Mouse (Mus musculus) forebrain, embryonic 10.5 days (tissue): ENCODE data around the gene Ckap4. TPM values are rescaled to one million over a fixed set of nuclear protein-coding genes. Genes with fewer than 3 reads are reported as not detected.

ENCODE experiments used
- DNase-seq: peaks from one replicate; pipeline ENCODE4 v3.0.0-alpha.2; 2017; ENCODE audit warnings: low spot score; ENCODE audit errors: extremely low spot score
- H3K27ac ChIP-seq: fragments of 300-500 bp; sonication (generic); 2 replicates; pipeline ENCODE4 v1.5.1; 2016; ENCODE audit warnings: mild to moderate bottlenecking
- H3K27me3 ChIP-seq: fragments of 300-500 bp; sonication (generic); 2 replicates; pipeline ENCODE4 v1.6.1; 2016; ENCODE audit warnings: mild to moderate bottlenecking; ENCODE audit not compliant: poor library complexity, severe bottlenecking
- H3K36me3 ChIP-seq: fragments of 300-500 bp; sonication (generic); replicated peaks from 2 replicates; pipeline ENCODE4 v1.6.1; 2016; ENCODE audit warnings: mild to moderate bottlenecking, moderate library complexity
- H3K4me1 ChIP-seq: fragments of 300-500 bp; sonication (generic); 2 replicates; pipeline ENCODE4 v1.6.1; 2016
- H3K4me3 ChIP-seq: fragments of 300-500 bp; sonication (generic); 2 replicates; pipeline ENCODE4 v1.5.1; 2016; ENCODE audit warnings: mild to moderate bottlenecking, moderate library complexity
- H3K9me3 ChIP-seq: fragments of 300-500 bp; sonication (generic); 2 replicates; pipeline ENCODE4 v1.6.1; 2016; ENCODE audit warnings: mild to moderate bottlenecking, moderate library complexity
- WGBS: fragments of 180-500 bp; shearing (Covaris S2); methylation state at CpG from one replicate; pipeline ENCODE4 v1.1.7; 2016; 5-methylcytosine and 5-hydroxymethylcytosine counted together
- polyA plus RNA-seq: library from polyadenylated mRNA; unstranded; fragments of >200 nt; fragmentation: Nextera tagmentation; extraction: Ambion mirVana; gene quantifications from 2 replicates; pipeline ENCODE4 v1.2.1, GENCODE M21; 2016

Ckap4 gene
- 50.5 and 50.7 TPM in 2 replicates for polyA plus RNA-seq

- Histone ChIP-seq H3K9me3 (no peaks in the 10 kb centered on the region), H3K4me1 (peaks cover 51% of the 10 kb centered on the region), H3K36me3 (peaks cover 32% of the 10 kb centered on the region), H3K4me3 (peak within 1 kb of the TSS; percentile 93), H3K27ac (peak within 1 kb of the TSS; percentile 98), H3K27me3 (no peaks in the 10 kb centered on the region)
- WGBS = under 1% methylated on average over 62 of the region's 64 CpGs
- DNase-seq = peak; percentile 70
Measured at GRCm38 (mm10) chr10:84533912-84534671, at the start of gene Ckap4. TSS of gene Ckap4 (minus strand) at chr10:84534062.

GRCm38 (mm10) chr10:84582236-84582635 lies 48.4 kb upstream of the Ckap4 start:
- H3K27ac ChIP-seq = no peak overlapping the region
- no peak for DNase-seq
- H3K4me1 ChIP-seq = peaks cover 8% of the 10 kb centered on the region
- peaks cover 16% of the 10 kb centered on the region for H3K27me3 ChIP-seq
- WGBS = 88% methylated on average over 7 of the region's 7 CpGs
- H3K4me3 ChIP-seq = no peak overlapping the region
- H3K36me3 ChIP-seq = no peaks in the 10 kb centered on the region
- H3K9me3 ChIP-seq = no peaks in the 10 kb centered on the region

GRCm38 (mm10) chr10:84581191-84581590 lies 47.3 kb upstream of the Ckap4 start:
- Histone ChIP-seq H3K9me3 (no peaks in the 10 kb centered on the region), H3K4me1 (peaks cover 13% of the 10 kb centered on the region), H3K27ac (no peak overlapping the region), H3K4me3 (no peak overlapping the region), H3K27me3 (peaks cover 16% of the 10 kb centered on the region), H3K36me3 (no peaks in the 10 kb centered on the region)
- WGBS = 87% methylated on average over 8 of the region's 8 CpGs
- no peak for DNase-seq

DNA sequence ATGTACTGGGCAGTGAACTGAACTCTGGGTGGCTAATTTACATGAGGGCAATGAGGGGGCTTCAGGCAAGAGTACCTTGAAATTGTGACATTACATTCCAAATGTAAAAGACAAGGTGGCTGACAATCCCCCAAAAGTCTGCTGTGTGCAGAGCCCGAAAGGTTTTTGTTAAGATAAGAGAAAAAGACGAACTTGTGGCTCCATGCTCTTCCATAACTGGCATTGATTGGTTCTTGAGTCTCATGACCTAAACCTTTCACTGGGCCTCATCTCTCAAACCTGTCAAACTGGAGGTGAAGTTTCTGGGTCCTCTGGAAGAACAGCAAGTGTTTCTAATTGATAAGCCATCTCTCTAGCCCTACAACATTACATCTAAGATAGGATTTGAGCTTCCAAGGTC lies 45.7 kb upstream of the Ckap4 start:
- Histone ChIP-seq H3K4me1 (peaks cover 17% of the 10 kb centered on the region), H3K4me3 (no peak overlapping the region), H3K27me3 (peaks cover 16% of the 10 kb centered on the region), H3K27ac (no peak overlapping the region), H3K9me3 (no peaks in the 10 kb centered on the region), H3K36me3 (no peaks in the 10 kb centered on the region)
- DNase-seq = no peak
- WGBS = 82% methylated on average over 2 of the region's 2 CpGs

GRCm38 (mm10) chr10:84578738-84579137 lies 44.9 kb upstream of the Ckap4 start:
- WGBS = 84% methylated on average over 10 of the region's 10 CpGs
- H3K27me3 ChIP-seq = peaks cover 16% of the 10 kb centered on the region
- H3K4me1 ChIP-seq = peaks cover 17% of the 10 kb centered on the region
- H3K9me3 ChIP-seq = no peaks in the 10 kb centered on the region
- H3K27ac ChIP-seq = no peak overlapping the region
- H3K4me3 ChIP-seq = no peak overlapping the region
- no peaks in the 10 kb centered on the region for H3K36me3 ChIP-seq
- DNase-seq = no peak

- H3K36me3 ChIP-seq = no peaks in the 10 kb centered on the region
- DNase-seq = peak; percentile 47
- H3K4me1 ChIP-seq = peaks cover 17% of the 10 kb centered on the region
- peak overlapping the region; percentile 93 for H3K27ac ChIP-seq
- H3K9me3 ChIP-seq = no peaks in the 10 kb centered on the region
- peak overlapping the region; percentile 89 for H3K4me3 ChIP-seq
- WGBS = 6% methylated on average over 38 of the region's 38 CpGs
- H3K27me3 ChIP-seq = peaks cover 16% of the 10 kb centered on the region
Measured at GRCm38 (mm10) chr10:84577071-84577727, 43.3 kb upstream of the Ckap4 start.

- H3K4me3 ChIP-seq = peak within 1 kb of the TSS; percentile 89
- peak within 1 kb of the TSS; percentile 93 for H3K27ac ChIP-seq
- H3K9me3 ChIP-seq = no peaks in the 10 kb centered on the region
- peaks cover 16% of the 10 kb centered on the region for H3K27me3 ChIP-seq
- no peaks in the 10 kb centered on the region for H3K36me3 ChIP-seq
- H3K4me1 ChIP-seq = peaks cover 17% of the 10 kb centered on the region
- under 1% methylated on average over 46 of the region's 46 CpGs for WGBS
- DNase-seq = peak; percentile 89
Measured at GRCm38 (mm10) chr10:84576395-84577070, 42.7 kb upstream of the Ckap4 start, which contains the start of gene Tcp11l2. TSS of gene Tcp11l2 (plus strand) at chr10:84576626.

GRCm38 (mm10) chr10:84576029-84576394 lies 42.1 kb upstream of the Ckap4 start:
- under 1% methylated on average over 14 of the region's 14 CpGs for WGBS
- H3K4me1 ChIP-seq = peaks cover 17% of the 10 kb centered on the region
- H3K27me3 ChIP-seq = peaks cover 16% of the 10 kb centered on the region
- DNase-seq = no peak
- peak overlapping the region; percentile 89 for H3K4me3 ChIP-seq
- peak overlapping the region; percentile 93; the same call in 1 of the 2 replicates for H3K27ac ChIP-seq
- no peaks in the 10 kb centered on the region for H3K36me3 ChIP-seq
- no peaks in the 10 kb centered on the region for H3K9me3 ChIP-seq

DNA sequence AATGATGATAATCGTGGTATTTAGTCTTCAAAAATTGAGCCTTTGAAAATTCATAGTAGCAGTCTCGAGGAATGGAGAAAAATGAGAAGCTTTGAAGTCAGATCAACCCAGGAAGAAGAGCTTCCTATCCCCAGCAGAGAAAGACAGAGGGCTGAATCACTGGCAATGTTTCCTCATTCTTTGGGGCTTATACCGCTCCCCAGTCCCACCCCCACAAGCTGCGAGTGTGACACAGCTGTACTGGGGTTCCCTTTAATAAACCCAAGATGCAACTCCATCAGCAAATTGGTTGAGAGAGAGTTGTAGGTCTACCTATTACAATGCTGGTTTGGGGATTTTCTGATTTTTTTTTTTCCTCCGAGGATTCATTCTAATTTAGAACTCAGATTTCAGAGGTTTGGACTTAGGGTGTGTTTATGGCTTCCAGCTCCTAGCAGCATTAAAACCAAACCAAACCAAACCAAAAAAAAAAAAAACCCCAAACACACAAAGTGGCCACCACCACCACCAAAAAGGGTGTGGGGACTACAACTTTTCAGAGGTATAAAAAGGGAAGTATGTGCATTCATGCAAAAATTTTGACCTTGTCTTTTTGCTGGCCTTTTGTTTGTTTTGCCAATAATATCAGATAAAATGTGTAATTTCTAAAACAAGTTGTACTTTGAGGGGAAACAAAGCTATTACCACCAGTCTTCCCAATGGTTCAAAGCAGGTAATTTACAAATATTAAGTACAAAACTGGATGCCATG lies 40.0 kb upstream of the Ckap4 start:
- Histone ChIP-seq H3K27me3 (peaks cover 14% of the 10 kb centered on the region), H3K27ac (no peak overlapping the region), H3K4me1 (peaks cover 17% of the 10 kb centered on the region), H3K4me3 (no peak overlapping the region), H3K36me3 (no peaks in the 10 kb centered on the region), H3K9me3 (no peaks in the 10 kb centered on the region)
- no peak for DNase-seq
- 72% methylated on average over 5 of the region's 5 CpGs for WGBS

- no peaks in the 10 kb centered on the region for H3K9me3 ChIP-seq
- no peaks in the 10 kb centered on the region for H3K27me3 ChIP-seq
- no peak overlapping the region for H3K27ac ChIP-seq
- no peak for DNase-seq
- WGBS = 91% methylated on average over 10 of the region's 10 CpGs
- no peaks in the 10 kb centered on the region for H3K36me3 ChIP-seq
- H3K4me1 ChIP-seq = peaks cover 4% of the 10 kb centered on the region
- H3K4me3 ChIP-seq = no peak overlapping the region
Measured at GRCm38 (mm10) chr10:84571052-84571639, 37.3 kb upstream of the Ckap4 start.

GRCm38 (mm10) chr10:84564427-84564826 lies 30.6 kb upstream of the Ckap4 start:
- H3K27ac ChIP-seq = no peak overlapping the region
- H3K4me3 ChIP-seq = no peak overlapping the region
- H3K36me3 ChIP-seq = no peaks in the 10 kb centered on the region
- peaks cover 9% of the 10 kb centered on the region for H3K4me1 ChIP-seq
- H3K9me3 ChIP-seq = no peaks in the 10 kb centered on the region
- no peaks in the 10 kb centered on the region for H3K27me3 ChIP-seq
- WGBS = 88% methylated on average over 8 of the region's 8 CpGs
- DNase-seq = no peak
